In the genomic region with DNA sequence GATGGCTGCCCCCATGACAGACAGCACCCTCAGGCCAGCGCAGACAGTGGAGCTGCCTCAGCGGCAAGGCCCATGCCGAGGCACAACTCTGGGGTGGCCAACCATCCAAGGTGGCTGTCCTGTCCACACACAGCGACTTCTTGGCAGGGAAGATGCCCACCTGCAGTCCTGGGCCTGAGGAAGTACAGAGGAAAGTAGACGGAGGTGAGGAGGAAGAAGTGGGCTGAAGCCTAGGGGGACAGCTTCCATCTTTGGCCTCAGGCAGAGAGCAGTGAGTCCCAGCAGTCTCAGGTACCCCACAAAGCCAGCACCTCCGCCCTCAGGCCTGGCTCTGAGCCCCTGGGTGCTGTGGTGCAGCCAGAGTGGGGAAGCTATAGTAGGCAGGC, we compare ENCODE assay signal across 9 mouse cellular contexts. TPM values are rescaled to one million over a fixed set of nuclear protein-coding genes. Genes with fewer than 3 reads are reported as not detected.
DNase-seq lines count a peak whose midpoint lies in the region; ATAC-seq and TF ChIP-seq lines count a peak whose summit lies in the region.
"Had no signal": no experiment of that assay in that cellular context is flagged by ENCODE, and none has a peak within 500 bp of the region (broad histone marks: within the 10 kb centered on the region; RNA-seq: fewer than 3 reads in every experiment).

No protein-coding gene starts in this region.

- no peak for TF ChIP-seq CTCF in left cerebral cortex, adult 2 months (IDR thresholded peaks at IDR 0.05)
- TF ChIP-seq CTCF in olfactory bulb, adult 2 months (IDR thresholded peaks at IDR 0.05; ENCODE audit: insufficient read depth, low read depth, low read length): no peak

- peak overlapping the region; percentile 83 for H3K27ac ChIP-seq in left cerebral cortex, adult 2 months
- H3K27ac ChIP-seq in intestine, embryonic 15.5 days: no peak overlapping the region
- H3K27ac ChIP-seq in olfactory bulb, adult 2 months (ENCODE audit: insufficient read depth, low read depth, low read length): no peak overlapping the region; the same call in 1 of the 2 replicates

- peaks cover 8% of the 10 kb centered on the region for H3K27me3 ChIP-seq in intestine, embryonic 15.5 days (replicated peaks)

- intact Hi-C loops in left cerebral cortex, adult 2 months (cut with DNase I): no loop called here
- intact Hi-C loops in left cerebral cortex, postnatal 14 days (cut with DNase I): no loop called here

- H3K4me1 ChIP-seq in intestine, embryonic 15.5 days (replicated peaks): peaks cover 19% of the 10 kb centered on the region
- peaks cover 53% of the 10 kb centered on the region for H3K4me1 ChIP-seq in olfactory bulb, adult 2 months (ENCODE audit: control insufficient read depth, insufficient read depth, low read length)

- no peak for TF ChIP-seq POLR2A in olfactory bulb, adult 2 months (IDR thresholded peaks at IDR 0.05; ENCODE audit: insufficient read depth, low read depth, low read length)

- WGBS in intestine, embryonic 15.5 days: 87% methylated on average over 6 of the region's 6 CpGs
- 73% methylated on average over 6 of the region's 6 CpGs for WGBS in olfactory bulb, adult 2 months

- 0 out of 2 replicates have a peak, but pooled peaks have one; percentile 11 for ATAC-seq in erythroid progenitor cell, adult 5-6 weeks (replicated peaks; ENCODE audit: low FRiP score, poor library complexity, severe bottlenecking)
- ATAC-seq in intestine, embryonic 15.5 days: no peak

- H3K4me2 ChIP-seq in intestine, embryonic 15.5 days (replicated peaks): peak overlapping the region; percentile 93

- H3K9me3 ChIP-seq in intestine, embryonic 15.5 days: no peaks in the 10 kb centered on the region

- H3K36me3 ChIP-seq in intestine, embryonic 15.5 days: no peaks in the 10 kb centered on the region

- H3K4me3 ChIP-seq in left cerebral cortex, adult 2 months: peak overlapping the region; percentile 74
- peak overlapping the region; percentile 54 for H3K4me3 ChIP-seq in intestine, embryonic 15.5 days (replicated peaks)
- H3K4me3 ChIP-seq in olfactory bulb, adult 2 months (ENCODE audit: insufficient read depth, low read depth, low read length): peak overlapping the region; percentile 69
- H3K4me3 ChIP-seq: myocyte had no signal

- peak overlapping the region; percentile 69; the same call in 1 of the 2 replicates for H3K9ac ChIP-seq in intestine, embryonic 15.5 days

- DNase-seq in left cerebral cortex, adult 2 months (ENCODE audit: extremely low spot score in 1 of 2, low spot score in 2 of 2): no peak
- DNase-seq in left cerebral cortex, postnatal 14 days (ENCODE audit: low spot score in 2 of 2): no peak
- DNase-seq in retina, postnatal 1 day: no peak
- DNase-seq in T-cell, adult 2 months (ENCODE audit: low spot score): no peak

RNA-seq across cellular contexts. Expression of a gene that starts 1.3 kb away (rescaled TPM):
- 10 to 100 TPM; 58.0 to 63.3 TPM for total RNA-seq in left cerebral cortex, adult 2 months (2021)
- total RNA-seq in left cerebral cortex, postnatal 14 days (2021): 10 to 100 TPM; 54.7 to 60.3 TPM
- total RNA-seq in erythroid progenitor cell, adult 5-6 weeks (2015; ENCODE audit: low replicate concordance): not detected in 2 replicates
- total RNA-seq in erythroid progenitor cell, adult 5-6 weeks (2017; ENCODE audit: low replicate concordance): not detected in 2 replicates
- 10.8 and 11.2 TPM in 2 replicates for polyA plus RNA-seq in intestine, embryonic 15.5 days (2015; fragmentation: Nextera tagmentation; extraction: Ambion mirVana)
- not detected in 2 replicates for polyA plus RNA-seq in olfactory bulb, adult 2 months (2012; ENCODE audit: insufficient read depth, insufficient read length, low replicate concordance, missing spikeins)

RNA-seq across cellular contexts. Expression of a gene that starts 58.1 kb away (rescaled TPM):
- total RNA-seq in left cerebral cortex, adult 2 months (2021): 100 to 1,000 TPM; 120 to 127 TPM
- total RNA-seq in left cerebral cortex, postnatal 14 days (2021): 100 to 1,000 TPM in 1 of 2 experiments, 10 to 100 TPM in 1; 98.6 to 102 TPM
- total RNA-seq in erythroid progenitor cell, adult 5-6 weeks (2015; ENCODE audit: low replicate concordance): not detected in 2 replicates
- total RNA-seq in erythroid progenitor cell, adult 5-6 weeks (2017; ENCODE audit: low replicate concordance): not detected in 2 replicates
- 5.1 and 6.4 TPM in 2 replicates for polyA plus RNA-seq in intestine, embryonic 15.5 days (2015; fragmentation: Nextera tagmentation; extraction: Ambion mirVana)
- not detected in 2 replicates for polyA plus RNA-seq in olfactory bulb, adult 2 months (2012; ENCODE audit: insufficient read depth, insufficient read length, low replicate concordance, missing spikeins)
- total RNA-seq: MEL had no signal

Comparison
In these comparisons a context has a peak if more than half of its experiments do, and no peak if none do; other contexts are left out.
1. RNA of a gene that starts 1.3 kb away (total RNA-seq): 58.0 to 63.3 TPM in left cerebral cortex, adult 2 months and 54.7 to 60.3 TPM in left cerebral cortex, postnatal 14 days; not detected in erythroid progenitor cell, adult 5-6 weeks; every median in the first group is over 10 times any median in the second.
2. RNA of a gene that starts 58.1 kb away (total RNA-seq): 120 to 127 TPM in left cerebral cortex, adult 2 months and 98.6 to 102 TPM in left cerebral cortex, postnatal 14 days; not detected in erythroid progenitor cell, adult 5-6 weeks; every median in the first group is over 10 times any median in the second.
3. Peak in every context shown above with its lines, with median percentiles within 50 percentile points of each other: H3K4me3 ChIP-seq.